Mouse (Mus musculus) brain, embryonic 14.5 days (tissue): ENCODE data around the gene 9530003J23Rik.

Experiments
- CTCF ChIP-seq: fragments of 200-500 bp; IDR thresholded peaks from 2 replicates; pipeline ENCODE4 v1.5.1; 2012; ENCODE audit warnings: inconsistent platforms, mild to moderate bottlenecking, moderate library complexity, borderline replicate concordance; ENCODE audit not compliant: insufficient read depth, insufficient read length; ENCODE audit errors: extremely low read depth
- POLR2A ChIP-seq: fragments of 200-500 bp; IDR thresholded peaks from 2 replicates; pipeline ENCODE4 v1.6.1; 2012; ENCODE audit warnings: mild to moderate bottlenecking, inconsistent platforms, borderline replicate concordance; ENCODE audit not compliant: poor library complexity, insufficient read depth, insufficient read length, severe bottlenecking; ENCODE audit errors: extremely low read depth

DNA sequence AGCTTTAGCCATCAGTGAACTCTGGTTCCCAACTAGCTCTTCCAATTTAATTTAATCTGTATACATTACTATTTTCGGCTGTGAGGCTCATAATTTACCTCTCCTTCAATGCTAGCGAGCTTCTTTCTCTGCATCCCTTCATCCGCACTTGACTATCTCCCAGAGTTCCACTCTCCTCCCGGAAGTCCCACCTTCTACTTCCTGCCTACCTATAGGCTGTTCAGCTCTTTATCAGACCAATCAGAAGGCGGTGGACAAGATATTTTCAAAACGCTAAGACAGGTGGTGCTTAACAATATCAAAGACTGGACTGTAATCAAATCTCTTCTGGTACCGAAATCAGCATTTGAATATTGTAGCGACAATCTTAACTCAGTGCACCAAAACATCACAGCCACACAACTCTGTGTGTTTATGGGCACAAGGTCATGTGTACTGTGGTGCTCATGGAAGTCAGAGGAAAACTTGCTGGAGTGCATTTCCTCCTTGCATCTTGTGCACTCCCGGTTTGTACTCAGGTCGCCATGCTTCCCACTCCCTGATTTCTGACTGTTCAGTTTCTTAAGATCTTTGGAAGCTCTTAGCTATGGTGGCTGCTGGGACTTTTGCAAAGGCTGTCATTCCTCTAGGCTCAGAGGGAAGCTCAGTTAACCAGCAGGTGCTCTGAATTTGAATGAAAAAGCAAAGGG is 37.3 kb upstream of the 9530003J23Rik start:
- no peak for TF ChIP-seq CTCF
- TF ChIP-seq POLR2A: no peak
